Comparison of ENCODE assay signal across 26 mouse cellular contexts in the genomic region with DNA sequence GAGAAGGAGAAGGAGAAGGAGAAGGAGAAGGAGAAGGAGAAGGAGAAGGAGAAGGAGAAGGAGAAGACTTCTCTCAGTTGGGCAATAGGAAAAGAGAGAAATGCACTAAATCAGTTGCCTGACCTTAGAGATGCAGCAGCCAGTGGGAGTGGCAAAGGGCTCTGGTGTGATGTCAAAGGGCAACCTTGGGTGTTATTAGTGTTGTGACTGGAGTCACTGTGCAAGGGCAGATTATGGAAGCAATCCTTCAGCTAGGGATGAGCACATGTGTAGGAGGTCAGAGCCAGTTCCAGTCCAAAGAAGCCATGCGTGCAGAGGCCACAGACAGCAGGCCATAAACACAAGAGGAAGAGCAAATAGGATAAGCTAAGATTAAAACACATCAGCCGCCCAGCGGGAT. TPM values are rescaled to one million over a fixed set of nuclear protein-coding genes. Genes with fewer than 3 reads are reported as not detected.
A peak's percentile ranks its signal among the peaks of the same experiment; 100 is the strongest.
DNase-seq lines count a peak whose midpoint lies in the region; ATAC-seq lines count a peak whose summit lies in the region.
"Had no signal": no experiment of that assay in that cellular context is flagged by ENCODE, and none has a peak within 500 bp of the region (broad histone marks: within the 10 kb centered on the region; RNA-seq: fewer than 3 reads in every experiment).

No protein-coding gene starts in this region.

- no peaks in the 10 kb centered on the region for H3K4me1 ChIP-seq in midbrain, embryonic 11.5 days (ENCODE audit: control insufficient read depth, insufficient read depth, low read length)
- no peaks in the 10 kb centered on the region for H3K4me1 ChIP-seq in midbrain, embryonic 16.5 days (ENCODE audit: control insufficient read depth, insufficient read depth, low read length)
- H3K4me1 ChIP-seq: heart, embryonic 13.5 days; hindbrain, embryonic 10.5 days; hindbrain, embryonic 13.5 days; intestine, embryonic 15.5 days had no signal

- no peak overlapping the region for H3K27ac ChIP-seq in midbrain, embryonic 11.5 days (ENCODE audit: low read depth, low read length)
- H3K27ac ChIP-seq in midbrain, embryonic 16.5 days (ENCODE audit: low read length), result no peak overlapping the region
- H3K27ac ChIP-seq: heart, embryonic 13.5 days; hindbrain, embryonic 10.5 days; hindbrain, embryonic 13.5 days; intestine, embryonic 15.5 days had no signal

- ATAC-seq in midbrain, embryonic 11.5 days (ENCODE audit: low FRiP score), result no peak
- ATAC-seq in midbrain, embryonic 16.5 days, result no peak
- ATAC-seq: forebrain, embryonic 14.5 days; forebrain, postnatal 0 days; hindbrain, embryonic 16.5 days; intestine, embryonic 15.5 days had no signal

- H3K4me2 ChIP-seq in midbrain, embryonic 11.5 days, result no peak overlapping the region
- no peak overlapping the region for H3K4me2 ChIP-seq in midbrain, embryonic 16.5 days (ENCODE audit: low read length)
- H3K4me2 ChIP-seq: heart, embryonic 13.5 days; hindbrain, embryonic 13.5 days; intestine, embryonic 15.5 days had no signal

- peak; percentile 56 for DNase-seq in adrenal gland, adult 8-10 months
- DNase-seq in adrenal gland, postnatal 10 days, result no peak
- DNase-seq in gastrocnemius, postnatal 25 days, result peak; percentile 10
- no peak for DNase-seq in gastrocnemius, postnatal 14 days
- peak; percentile 11 for DNase-seq in heart, adult 8-10 months (ENCODE audit: low spot score)
- no peak for DNase-seq in heart, postnatal 4 days
- DNase-seq in midbrain, embryonic 11.5 days (ENCODE audit: low spot score, missing footprints), result peak; percentile 28
- DNase-seq: B cell, adult 2 months; cerebellum, adult 18-20 months; cerebellum, adult 9-10 months; cerebellum, postnatal 14 days; forebrain, postnatal 0 days; gastrocnemius, postnatal 10 days; heart, postnatal 14 days; kidney, adult 18-20 months; kidney, adult 9 months had no signal

- H3K9ac ChIP-seq in midbrain, embryonic 11.5 days (ENCODE audit: low read length), result no peak overlapping the region
- H3K9ac ChIP-seq in midbrain, embryonic 16.5 days (ENCODE audit: low read depth, low read length), result no peak overlapping the region
- H3K9ac ChIP-seq: forebrain, postnatal 0 days; heart, embryonic 13.5 days; hindbrain, embryonic 13.5 days; intestine, embryonic 15.5 days had no signal

- no peaks in the 10 kb centered on the region; the same call in 1 of the 2 replicates for H3K9me3 ChIP-seq in midbrain, embryonic 11.5 days (ENCODE audit: control insufficient read depth, low read length)
- no peaks in the 10 kb centered on the region; the same call in 1 of the 2 replicates for H3K9me3 ChIP-seq in midbrain, embryonic 16.5 days (replicated peaks; ENCODE audit: control insufficient read depth, low read length, poor library complexity, severe bottlenecking)
- H3K9me3 ChIP-seq: G1E; heart, embryonic 13.5 days; hindbrain, embryonic 10.5 days; intestine, embryonic 15.5 days had no signal

- no peaks in the 10 kb centered on the region for H3K27me3 ChIP-seq in midbrain, embryonic 11.5 days (ENCODE audit: control insufficient read depth, insufficient read depth, low read length)
- H3K27me3 ChIP-seq in midbrain, embryonic 16.5 days (ENCODE audit: control insufficient read depth, insufficient read depth, low read depth, low read length), result no peaks in the 10 kb centered on the region
- H3K27me3 ChIP-seq: CH12.LX; heart, embryonic 13.5 days; hindbrain, embryonic 13.5 days; intestine, embryonic 15.5 days; Patski had no signal

- H3K36me3 ChIP-seq in midbrain, embryonic 11.5 days (ENCODE audit: control insufficient read depth, insufficient read depth, low read length), result no peaks in the 10 kb centered on the region
- H3K36me3 ChIP-seq in midbrain, embryonic 16.5 days (ENCODE audit: control insufficient read depth, insufficient read depth, low read length), result no peaks in the 10 kb centered on the region
- H3K36me3 ChIP-seq: G1E; heart, embryonic 13.5 days; hindbrain, embryonic 10.5 days; hindbrain, embryonic 13.5 days; intestine, embryonic 15.5 days had no signal

- no peak overlapping the region for H3K4me3 ChIP-seq in midbrain, embryonic 11.5 days (ENCODE audit: low read depth, low read length)
- no peak overlapping the region for H3K4me3 ChIP-seq in midbrain, embryonic 16.5 days (ENCODE audit: low read depth, low read length)
- H3K4me3 ChIP-seq: heart, embryonic 13.5 days; hindbrain, embryonic 10.5 days; hindbrain, embryonic 13.5 days; intestine, embryonic 15.5 days had no signal

- intact Hi-C loops in gastrocnemius, postnatal 14 days (cut with DNase I; ENCODE audit: low total_unique reads), result no loop called here

- 83% methylated on average over 3 of the region's 3 CpGs for WGBS in midbrain, embryonic 11.5 days
- WGBS in midbrain, embryonic 16.5 days, result 80% methylated on average over 3 of the region's 3 CpGs

RNA-seq across cellular contexts. Expression of a gene that starts 56.7 kb away (rescaled TPM):
- total RNA-seq in adrenal gland, adult 8-10 months (2022), result 100 to 1,000 TPM in 2 of 4 experiments, 10 to 100 TPM in 2; 81.3 to 212 (median 118) TPM
- total RNA-seq in adrenal gland, postnatal 10 days (2021), result 10 to 100 TPM; 38.8 to 58.3 TPM
- total RNA-seq in gastrocnemius, postnatal 25 days (2021), result 10 to 100 TPM; 24.5 to 37.3 TPM
- 10 to 100 TPM; 28.0 to 31.2 TPM for total RNA-seq in gastrocnemius, postnatal 14 days (2021)
- total RNA-seq in heart, adult 8-10 months (2022), result 10 to 100 TPM; 19.8 to 27.6 (median 25.3) TPM
- total RNA-seq in heart, postnatal 4 days (2021), result 10 to 100 TPM; 80.4 to 89.0 TPM
- polyA plus RNA-seq in midbrain, embryonic 11.5 days (2014; fragmentation: Nextera tagmentation; extraction: Ambion mirVana), result 18.8 and 20.4 TPM in 2 replicates
- 33.8 and 45.1 TPM in 2 replicates for polyA plus RNA-seq in midbrain, embryonic 16.5 days (2015; fragmentation: Nextera tagmentation; extraction: Ambion mirVana)

Comparison
In these comparisons a context has a peak if more than half of its experiments do, and no peak if none do; other contexts are left out.
1. DNase-seq: peak in adrenal gland, adult 8-10 months (single experiment), gastrocnemius, postnatal 25 days (single experiment), heart, adult 8-10 months (single experiment) and midbrain, embryonic 11.5 days (single experiment); none in adrenal gland, postnatal 10 days (single experiment), gastrocnemius, postnatal 14 days (single experiment) and heart, postnatal 4 days (single experiment).